ENCODE assay signal across 9 mouse cellular contexts in genomic region chr10:59892977-59893376, GRCm38 (mm10). TPM values are rescaled to one million over a fixed set of nuclear protein-coding genes. Genes with fewer than 3 reads are reported as not detected.
DNase-seq lines count a peak whose midpoint lies in the region; ATAC-seq and TF ChIP-seq lines count a peak whose summit lies in the region.
"Had no signal": no experiment of that assay in that cellular context is flagged by ENCODE, and none has a peak within 500 bp of the region (broad histone marks: within the 10 kb centered on the region; RNA-seq: fewer than 3 reads in every experiment).

No protein-coding gene starts in this region.

- H3K9ac ChIP-seq in neural tube, embryonic 11.5 days (ENCODE audit: low read length), result no peak overlapping the region
- no peak overlapping the region for H3K9ac ChIP-seq in hindbrain, embryonic 14.5 days

- ATAC-seq in neural tube, embryonic 11.5 days (ENCODE audit: insufficient read depth, low FRiP score, low TSS enrichment), result no peak
- peak; percentile 46 for ATAC-seq in hindbrain, embryonic 14.5 days (ENCODE audit: low FRiP score)

- H3K27me3 ChIP-seq in neural tube, embryonic 11.5 days (ENCODE audit: control insufficient read depth, insufficient read depth, low read length), result no peaks in the 10 kb centered on the region
- no peaks in the 10 kb centered on the region for H3K27me3 ChIP-seq in forebrain, embryonic 10.5 days (ENCODE audit: poor library complexity, severe bottlenecking)
- no peaks in the 10 kb centered on the region for H3K27me3 ChIP-seq in hindbrain, embryonic 14.5 days (ENCODE audit: control insufficient read depth, insufficient read depth, low read length)

- DNase-seq in neural tube, embryonic 11.5 days (ENCODE audit: low spot score), result peak; percentile 81
- DNase-seq in neural tube, embryonic 10.5 days (ENCODE audit: extremely low spot score, low spot score), result no peak
- peak; percentile 67 to 68 for DNase-seq in adrenal gland, postnatal 36 days
- peak; percentile 67 for DNase-seq in forebrain, embryonic 10.5 days (ENCODE audit: extremely low spot score, low spot score)
- peak; percentile 90 for DNase-seq in hindbrain, embryonic 14.5 days (ENCODE audit: low spot score)
- peak; percentile 73 for DNase-seq in lung, adult 2 months
- DNase-seq in retina, adult 2 months (ENCODE audit: low read depth, low spot score), result peak; percentile 65
- no peak for DNase-seq in urinary bladder, postnatal 10 days (ENCODE audit: low spot score)

- H3K36me3 ChIP-seq in neural tube, embryonic 11.5 days (ENCODE audit: control insufficient read depth, insufficient read depth, low read length), result peaks cover 17% of the 10 kb centered on the region
- H3K36me3 ChIP-seq in forebrain, embryonic 10.5 days (replicated peaks), result peaks cover 82% of the 10 kb centered on the region
- H3K36me3 ChIP-seq in hindbrain, embryonic 14.5 days (replicated peaks; ENCODE audit: control insufficient read depth, insufficient read depth), result peaks cover 50% of the 10 kb centered on the region

- peaks cover 14% of the 10 kb centered on the region for H3K4me1 ChIP-seq in neural tube, embryonic 11.5 days (ENCODE audit: control insufficient read depth, insufficient read depth, low read length)
- H3K4me1 ChIP-seq in forebrain, embryonic 10.5 days, result peaks cover 49% of the 10 kb centered on the region
- H3K4me1 ChIP-seq in hindbrain, embryonic 14.5 days (replicated peaks; ENCODE audit: control insufficient read depth, insufficient read depth, low read length), result peaks cover 17% of the 10 kb centered on the region
- peaks cover 5% of the 10 kb centered on the region; the same call in 1 of the 2 replicates for H3K4me1 ChIP-seq in lung, adult 2 months (ENCODE audit: control insufficient read depth, insufficient read depth, low read length)

- TF ChIP-seq CTCF in lung, adult 2 months (IDR thresholded peaks at IDR 0.05; ENCODE audit: insufficient read depth, low read length), result peak; percentile 100

- TF ChIP-seq POLR2A in lung, adult 2 months (IDR thresholded peaks at IDR 0.05; ENCODE audit: borderline replicate concordance, extremely low read depth, low read depth, low read length), result no peak

- no peak overlapping the region for H3K4me2 ChIP-seq in neural tube, embryonic 11.5 days (ENCODE audit: low read depth)
- H3K4me2 ChIP-seq in hindbrain, embryonic 14.5 days (replicated peaks), result no peak overlapping the region

- H3K4me3 ChIP-seq in neural tube, embryonic 11.5 days (ENCODE audit: low read depth, low read length), result no peak overlapping the region
- no peak overlapping the region for H3K4me3 ChIP-seq in forebrain, embryonic 10.5 days
- H3K4me3 ChIP-seq in hindbrain, embryonic 14.5 days (replicated peaks; ENCODE audit: low read length), result no peak overlapping the region
- H3K4me3 ChIP-seq in lung, adult 2 months (replicated peaks; ENCODE audit: extremely low read depth, low read depth, low read length), result no peak overlapping the region
- H3K4me3 ChIP-seq: erythroblast, embryonic 14.5 days had no signal

- no peak overlapping the region for H3K27ac ChIP-seq in neural tube, embryonic 11.5 days (ENCODE audit: low read depth, low read length)
- peak overlapping the region; percentile 59 for H3K27ac ChIP-seq in forebrain, embryonic 10.5 days
- peak overlapping the region; percentile 57 for H3K27ac ChIP-seq in hindbrain, embryonic 14.5 days

- 44% methylated on average over 6 of the region's 6 CpGs for whole genome bisulfite sequencing in neural tube, embryonic 11.5 days
- 47% methylated on average over 6 of the region's 6 CpGs for WGBS in forebrain, embryonic 10.5 days
- 31% methylated on average over 6 of the region's 6 CpGs for WGBS in hindbrain, embryonic 14.5 days
- WGBS in lung, adult 2 months, result 32% methylated on average over 6 of the region's 6 CpGs

- no peaks in the 10 kb centered on the region for H3K9me3 ChIP-seq in neural tube, embryonic 11.5 days (ENCODE audit: control insufficient read depth, low read length)
- H3K9me3 ChIP-seq in forebrain, embryonic 10.5 days, result no peaks in the 10 kb centered on the region
- H3K9me3 ChIP-seq in hindbrain, embryonic 14.5 days (ENCODE audit: control insufficient read depth, low read length), result no peaks in the 10 kb centered on the region

RNA-seq across cellular contexts. Expression of gene Dnajb12, which starts 13.6 kb away (rescaled TPM):
- polyA plus RNA-seq in neural tube, embryonic 11.5 days (2014; fragmentation: Nextera tagmentation; extraction: Ambion mirVana), result 24.9 and 27.3 TPM in 2 replicates
- 10 to 100 TPM; 51.3 to 62.5 TPM for total RNA-seq in adrenal gland, postnatal 36 days (2021)
- 26.2 and 27.9 TPM in 2 replicates for polyA plus RNA-seq in forebrain, embryonic 10.5 days (2016; fragmentation: Nextera tagmentation; extraction: Ambion mirVana)
- polyA plus RNA-seq in hindbrain, embryonic 14.5 days (2014; fragmentation: Nextera tagmentation; extraction: Ambion mirVana), result 20.6 and 22.5 TPM in 2 replicates
- 49.5 and 57.2 TPM in 2 replicates for polyA plus RNA-seq in lung, adult 2 months (2012; rRNA removed)

RNA-seq across cellular contexts. Expression of gene Ddit4, which starts 58.7 kb away (rescaled TPM):
- 5.2 and 7.0 TPM in 2 replicates for polyA plus RNA-seq in neural tube, embryonic 11.5 days (2014; fragmentation: Nextera tagmentation; extraction: Ambion mirVana)
- 10 to 100 TPM; 76.4 to 98.7 TPM for total RNA-seq in adrenal gland, postnatal 36 days (2021)
- 32.7 and 35.3 TPM in 2 replicates for polyA plus RNA-seq in forebrain, embryonic 10.5 days (2016; fragmentation: Nextera tagmentation; extraction: Ambion mirVana)
- 8.8 and 10.5 TPM in 2 replicates for polyA plus RNA-seq in hindbrain, embryonic 14.5 days (2014; fragmentation: Nextera tagmentation; extraction: Ambion mirVana)
- polyA plus RNA-seq in lung, adult 2 months (2012; rRNA removed), result 32.6 and 53.4 TPM in 2 replicates

Comparison
In these comparisons a context has a peak if more than half of its experiments do, and no peak if none do; other contexts are left out.
1. DNase-seq: peak in neural tube, embryonic 11.5 days (single experiment), adrenal gland, postnatal 36 days (2 of 2), forebrain, embryonic 10.5 days (single experiment), hindbrain, embryonic 14.5 days (single experiment), lung, adult 2 months (single experiment) and retina, adult 2 months (single experiment); none in neural tube, embryonic 10.5 days (single experiment) and urinary bladder, postnatal 10 days (single experiment).